Mouse (Mus musculus): ENCODE results near the gene Adamtsl1. TPM values are rescaled to one million over a fixed set of nuclear protein-coding genes. Genes with fewer than 3 reads are reported as not detected.

Gene Adamtsl1
- polyA plus RNA-seq, 1 experiment from 2014 or later: 14.2 TPM

GRCm38 (mm10) chr4:85514205-85514681, 271 bp downstream of the Adamtsl1 start:
- Histone ChIP-seq H3K27me3 (ENCODE audit: insufficient read depth, low read length) (peaks cover 5% of the 10 kb centered on the region; the same call in 1 of the 2 replicates), H3K4me1 (ENCODE audit: insufficient read depth) (0 out of 2 replicates have a peak, but pooled peaks cover 5% of the 10 kb centered on the region), H3K36me3 (ENCODE audit: insufficient read depth) (no peaks in the 10 kb centered on the region), H3K9ac (peak overlapping the region; percentile 54), H3K4me2 (peak overlapping the region; percentile 97), H3K4me3 (ENCODE audit: low read depth, low read length) (peak overlapping the region; percentile 52), H3K27ac (ENCODE audit: low read depth) (peak overlapping the region; percentile 18; the same call in 1 of the 2 replicates), H3K9me3 (ENCODE audit: low read depth, low read length) (no peaks in the 10 kb centered on the region)
- DNase-seq (peak; percentile 79), ATAC-seq (ENCODE audit: insufficient read depth) (peak; percentile 93)
- WGBS: under 1% methylated on average over 33 of the region's 33 CpGs
- peak; percentile 63 for TF ChIP-seq CTCF (IDR thresholded peaks at IDR 0.05; ENCODE audit: low read depth)

- TF ChIP-seq CTCF (IDR thresholded peaks at IDR 0.05; ENCODE audit: low read depth): no peak
- Histone ChIP-seq H3K36me3 (ENCODE audit: insufficient read depth) (no peaks in the 10 kb centered on the region), H3K4me3 (ENCODE audit: low read depth, low read length) (no peak overlapping the region), H3K4me1 (ENCODE audit: insufficient read depth) (no peaks in the 10 kb centered on the region), H3K27me3 (ENCODE audit: insufficient read depth, low read length) (no peaks in the 10 kb centered on the region), H3K27ac (ENCODE audit: low read depth) (no peak overlapping the region), H3K9ac (no peak overlapping the region), H3K9me3 (ENCODE audit: low read depth, low read length) (no peaks in the 10 kb centered on the region), H3K4me2 (no peak overlapping the region)
- no peak for DNase-seq
- whole genome bisulfite sequencing: 82% methylated on average over 7 of the region's 7 CpGs
- ATAC-seq (ENCODE audit: insufficient read depth): no peak
Observed at GRCm38 (mm10) chr4:85526966-85527566, 13.1 kb downstream of the Adamtsl1 start.

GRCm38 (mm10) chr4:85529852-85530251, 15.9 kb downstream of the Adamtsl1 start:
- WGBS: 70% methylated on average over 1 of the region's 1 CpGs
- DNase-seq (no peak), ATAC-seq (ENCODE audit: insufficient read depth) (no peak)
- Histone ChIP-seq H3K4me3 (ENCODE audit: low read depth, low read length) (no peak overlapping the region), H3K27ac (ENCODE audit: low read depth) (no peak overlapping the region), H3K36me3 (ENCODE audit: insufficient read depth) (no peaks in the 10 kb centered on the region), H3K9ac (no peak overlapping the region), H3K4me1 (ENCODE audit: insufficient read depth) (no peaks in the 10 kb centered on the region), H3K27me3 (ENCODE audit: insufficient read depth, low read length) (no peaks in the 10 kb centered on the region), H3K9me3 (ENCODE audit: low read depth, low read length) (no peaks in the 10 kb centered on the region), H3K4me2 (no peak overlapping the region)
- no peak for TF ChIP-seq CTCF (IDR thresholded peaks at IDR 0.05; ENCODE audit: low read depth)

GRCm38 (mm10) chr4:85539677-85540076, 25.7 kb downstream of the Adamtsl1 start:
- DNase-seq: no peak

GRCm38 (mm10) chr4:85543221-85543620, 29.2 kb downstream of the Adamtsl1 start:
- Histone ChIP-seq H3K4me1 (ENCODE audit: insufficient read depth) (no peaks in the 10 kb centered on the region), H3K27me3 (ENCODE audit: insufficient read depth, low read length) (no peaks in the 10 kb centered on the region), H3K36me3 (ENCODE audit: insufficient read depth) (no peaks in the 10 kb centered on the region), H3K9ac (no peak overlapping the region), H3K9me3 (ENCODE audit: low read depth, low read length) (no peaks in the 10 kb centered on the region), H3K4me2 (no peak overlapping the region), H3K4me3 (ENCODE audit: low read depth, low read length) (no peak overlapping the region), H3K27ac (ENCODE audit: low read depth) (no peak overlapping the region)
- no peak for TF ChIP-seq CTCF (IDR thresholded peaks at IDR 0.05; ENCODE audit: low read depth)
- no peak for DNase-seq
- ATAC-seq (ENCODE audit: insufficient read depth): no peak
- WGBS: 83% methylated on average over 4 of the region's 4 CpGs

More at GRCm38 (mm10) chr4:85539677-85540076, 25.7 kb downstream of the Adamtsl1 start:
- Histone ChIP-seq H3K4me2 (no peak overlapping the region), H3K4me3 (ENCODE audit: low read depth, low read length) (no peak overlapping the region), H3K9ac (no peak overlapping the region), H3K9me3 (ENCODE audit: low read depth, low read length) (no peaks in the 10 kb centered on the region), H3K27me3 (ENCODE audit: insufficient read depth, low read length) (no peaks in the 10 kb centered on the region), H3K27ac (ENCODE audit: low read depth) (no peak overlapping the region), H3K36me3 (ENCODE audit: insufficient read depth) (no peaks in the 10 kb centered on the region), H3K4me1 (ENCODE audit: insufficient read depth) (no peaks in the 10 kb centered on the region)
- 53% methylated on average over 5 of the region's 5 CpGs for WGBS
- TF ChIP-seq CTCF (IDR thresholded peaks at IDR 0.05; ENCODE audit: low read depth): no peak
- no peak; the same call in 1 of the 2 replicates for ATAC-seq (ENCODE audit: insufficient read depth)

- H3K4me2 ChIP-seq: no peak overlapping the region
- WGBS: 65% methylated on average over 3 of the region's 3 CpGs
- no peak for TF ChIP-seq CTCF (IDR thresholded peaks at IDR 0.05; ENCODE audit: low read depth)
- H3K9me3 ChIP-seq (ENCODE audit: low read depth, low read length): no peaks in the 10 kb centered on the region
- DNase-seq (no peak), ATAC-seq (ENCODE audit: insufficient read depth) (no peak)
- no peaks in the 10 kb centered on the region for H3K36me3 ChIP-seq (ENCODE audit: insufficient read depth)
- no peak overlapping the region for H3K4me3 ChIP-seq (ENCODE audit: low read depth, low read length)
- H3K9ac ChIP-seq: no peak overlapping the region
- no peaks in the 10 kb centered on the region for H3K27me3 ChIP-seq (ENCODE audit: insufficient read depth, low read length)
- no peaks in the 10 kb centered on the region for H3K4me1 ChIP-seq (ENCODE audit: insufficient read depth)
- no peak overlapping the region for H3K27ac ChIP-seq (ENCODE audit: low read depth)
Observed at GRCm38 (mm10) chr4:85554696-85555095, 40.7 kb downstream of the Adamtsl1 start.

- Histone ChIP-seq H3K4me3 (ENCODE audit: low read depth, low read length) (no peak overlapping the region), H3K27me3 (ENCODE audit: insufficient read depth, low read length) (no peaks in the 10 kb centered on the region), H3K27ac (ENCODE audit: low read depth) (no peak overlapping the region), H3K9me3 (ENCODE audit: low read depth, low read length) (no peaks in the 10 kb centered on the region), H3K4me2 (no peak overlapping the region), H3K9ac (no peak overlapping the region), H3K4me1 (ENCODE audit: insufficient read depth) (no peaks in the 10 kb centered on the region), H3K36me3 (ENCODE audit: insufficient read depth) (no peaks in the 10 kb centered on the region)
- peak; percentile 57 for DNase-seq
- WGBS: 61% methylated on average over 6 of the region's 6 CpGs
- TF ChIP-seq CTCF (IDR thresholded peaks at IDR 0.05; ENCODE audit: low read depth): no peak
- peak; percentile 47; the same call in 1 of the 2 replicates for ATAC-seq (ENCODE audit: insufficient read depth)
Observed at GRCm38 (mm10) chr4:85559753-85560152, 45.8 kb downstream of the Adamtsl1 start.
